In genomic region chr16:92309126-92309525, GRCm38 (mm10) we compare ENCODE assay signal across 36 mouse cellular contexts. TPM values are rescaled to one million over a fixed set of nuclear protein-coding genes. Genes with fewer than 3 reads are reported as not detected.
DNase-seq lines count a peak whose midpoint lies in the region; ATAC-seq and TF ChIP-seq lines count a peak whose summit lies in the region.
"Had no signal": no experiment of that assay in that cellular context is flagged by ENCODE, and none has a peak within 500 bp of the region (broad histone marks: within the 10 kb centered on the region; RNA-seq: fewer than 3 reads in every experiment).

No protein-coding gene starts in this region.

- H3K27me3 ChIP-seq in forebrain, embryonic 13.5 days = no peaks in the 10 kb centered on the region
- H3K27me3 ChIP-seq in forebrain, embryonic 15.5 days = no peaks in the 10 kb centered on the region
- no peaks in the 10 kb centered on the region for H3K27me3 ChIP-seq in hindbrain, embryonic 15.5 days
- no peaks in the 10 kb centered on the region for H3K27me3 ChIP-seq in hindbrain, embryonic 14.5 days (ENCODE audit: control insufficient read depth, insufficient read depth, low read length)
- H3K27me3 ChIP-seq in midbrain, postnatal 0 days (ENCODE audit: insufficient read depth, low read length) = no peaks in the 10 kb centered on the region
- H3K27me3 ChIP-seq in midbrain, embryonic 15.5 days (replicated peaks) = no peaks in the 10 kb centered on the region
- no peaks in the 10 kb centered on the region for H3K27me3 ChIP-seq in heart, adult 2 months (ENCODE audit: control insufficient read depth, insufficient read depth, low read length)
- H3K27me3 ChIP-seq: heart, embryonic 13.5 days; intestine, embryonic 15.5 days; limb, embryonic 15.5 days; liver, embryonic 13.5 days; megakaryocyte, embryonic 14.5 days; neural tube, embryonic 13.5 days had no signal

- H3K4me1 ChIP-seq in forebrain, embryonic 13.5 days = peaks cover 9% of the 10 kb centered on the region; the same call in 1 of the 2 replicates
- no peaks in the 10 kb centered on the region for H3K4me1 ChIP-seq in forebrain, embryonic 15.5 days
- H3K4me1 ChIP-seq in hindbrain, embryonic 15.5 days (replicated peaks) = 0 out of 2 replicates have a peak, but pooled peaks cover 4% of the 10 kb centered on the region
- no peaks in the 10 kb centered on the region for H3K4me1 ChIP-seq in hindbrain, embryonic 14.5 days (replicated peaks; ENCODE audit: control insufficient read depth, insufficient read depth, low read length)
- H3K4me1 ChIP-seq in midbrain, postnatal 0 days (ENCODE audit: insufficient read depth, low read length) = no peaks in the 10 kb centered on the region
- H3K4me1 ChIP-seq in midbrain, embryonic 15.5 days = no peaks in the 10 kb centered on the region
- H3K4me1 ChIP-seq in heart, adult 2 months (ENCODE audit: control insufficient read depth, insufficient read depth, low read length) = no peaks in the 10 kb centered on the region
- H3K4me1 ChIP-seq: intestine, embryonic 15.5 days; liver, embryonic 13.5 days had no signal

- TF ChIP-seq EP300 in heart, adult 2 months (IDR thresholded peaks at IDR 0.05; ENCODE audit: insufficient read depth, low read depth, low read length) = no peak

- no peak for ATAC-seq in forebrain, embryonic 13.5 days
- ATAC-seq in forebrain, embryonic 15.5 days (replicated peaks) = no peak
- no peak for ATAC-seq in hindbrain, embryonic 15.5 days (ENCODE audit: low FRiP score, low read depth)
- ATAC-seq in hindbrain, embryonic 14.5 days (ENCODE audit: low FRiP score) = no peak
- ATAC-seq in midbrain, postnatal 0 days (ENCODE audit: low FRiP score) = no peak
- no peak for ATAC-seq in midbrain, embryonic 15.5 days (replicated peaks)
- ATAC-seq: CD4-positive, CD25-positive, alpha-beta regulatory T cell, adult 4 months; intestine, embryonic 15.5 days; lung, postnatal 0 days had no signal

- 39% methylated on average over 4 of the region's 4 CpGs for WGBS in forebrain, embryonic 13.5 days
- WGBS in forebrain, embryonic 15.5 days = 40% methylated on average over 4 of the region's 4 CpGs
- 20% methylated on average over 4 of the region's 4 CpGs for WGBS in hindbrain, embryonic 15.5 days
- 26% methylated on average over 4 of the region's 4 CpGs for WGBS in hindbrain, embryonic 14.5 days
- 30% methylated on average over 4 of the region's 4 CpGs for WGBS in midbrain, postnatal 0 days
- 31% methylated on average over 4 of the region's 4 CpGs for WGBS in midbrain, embryonic 15.5 days
- 68% methylated on average over 4 of the region's 4 CpGs for WGBS in heart, adult 2 months

- H3K9me3 ChIP-seq in forebrain, embryonic 13.5 days (replicated peaks) = no peaks in the 10 kb centered on the region
- H3K9me3 ChIP-seq in forebrain, embryonic 15.5 days = no peaks in the 10 kb centered on the region
- no peaks in the 10 kb centered on the region for H3K9me3 ChIP-seq in hindbrain, embryonic 15.5 days
- no peaks in the 10 kb centered on the region for H3K9me3 ChIP-seq in hindbrain, embryonic 14.5 days (ENCODE audit: control insufficient read depth, low read length)
- H3K9me3 ChIP-seq in midbrain, postnatal 0 days (ENCODE audit: low read length) = no peaks in the 10 kb centered on the region
- H3K9me3 ChIP-seq in midbrain, embryonic 15.5 days = no peaks in the 10 kb centered on the region
- H3K9me3 ChIP-seq: heart, embryonic 13.5 days; intestine, embryonic 15.5 days; limb, embryonic 10.5 days; limb, embryonic 15.5 days; liver, embryonic 13.5 days; megakaryocyte, embryonic 14.5 days; neural tube, embryonic 13.5 days had no signal

- H3K4me3 ChIP-seq in forebrain, embryonic 13.5 days = no peak overlapping the region
- H3K4me3 ChIP-seq in forebrain, embryonic 15.5 days = no peak overlapping the region
- no peak overlapping the region for H3K4me3 ChIP-seq in hindbrain, embryonic 15.5 days
- no peak overlapping the region for H3K4me3 ChIP-seq in hindbrain, embryonic 14.5 days (replicated peaks; ENCODE audit: low read length)
- H3K4me3 ChIP-seq in midbrain, postnatal 0 days (ENCODE audit: low read depth, low read length) = no peak overlapping the region
- H3K4me3 ChIP-seq in midbrain, embryonic 15.5 days = no peak overlapping the region
- H3K4me3 ChIP-seq in heart, adult 2 months = no peak overlapping the region
- H3K4me3 ChIP-seq: gastrocnemius, adult 2 months; heart, embryonic 13.5 days; intestine, embryonic 15.5 days; limb, embryonic 10.5 days; limb, embryonic 15.5 days; liver, embryonic 13.5 days; megakaryocyte, embryonic 14.5 days; neural tube, embryonic 13.5 days had no signal

- H3K36me3 ChIP-seq in forebrain, embryonic 13.5 days (ENCODE audit: poor library complexity, severe bottlenecking) = peaks cover 69% of the 10 kb centered on the region
- H3K36me3 ChIP-seq in forebrain, embryonic 15.5 days = peaks cover 33% of the 10 kb centered on the region
- peaks cover 44% of the 10 kb centered on the region for H3K36me3 ChIP-seq in hindbrain, embryonic 15.5 days
- peaks cover 66% of the 10 kb centered on the region for H3K36me3 ChIP-seq in hindbrain, embryonic 14.5 days (replicated peaks; ENCODE audit: control insufficient read depth, insufficient read depth)
- peaks cover 35% of the 10 kb centered on the region for H3K36me3 ChIP-seq in midbrain, postnatal 0 days (ENCODE audit: insufficient read depth, low read length)
- H3K36me3 ChIP-seq in midbrain, embryonic 15.5 days (replicated peaks) = peaks cover 24% of the 10 kb centered on the region
- no peaks in the 10 kb centered on the region for H3K36me3 ChIP-seq in heart, adult 2 months (ENCODE audit: control insufficient read depth, insufficient read depth, low read length)

- no peak for TF ChIP-seq CTCF in midbrain, postnatal 0 days (IDR thresholded peaks at IDR 0.05)
- TF ChIP-seq CTCF in heart, adult 2 months (IDR thresholded peaks at IDR 0.05) = no peak

- no peak overlapping the region for H3K9ac ChIP-seq in forebrain, embryonic 13.5 days
- H3K9ac ChIP-seq in forebrain, embryonic 15.5 days (replicated peaks) = no peak overlapping the region
- H3K9ac ChIP-seq in hindbrain, embryonic 15.5 days = no peak overlapping the region
- H3K9ac ChIP-seq in hindbrain, embryonic 14.5 days = no peak overlapping the region
- no peak overlapping the region for H3K9ac ChIP-seq in midbrain, postnatal 0 days (replicated peaks; ENCODE audit: low read length, poor library complexity, severe bottlenecking)
- no peak overlapping the region for H3K9ac ChIP-seq in midbrain, embryonic 15.5 days
- no peak overlapping the region for H3K9ac ChIP-seq in heart, adult 2 months (ENCODE audit: low read depth, low read length)
- H3K9ac ChIP-seq: heart, embryonic 13.5 days; intestine, embryonic 15.5 days; limb, embryonic 15.5 days; liver, embryonic 13.5 days; neural tube, embryonic 13.5 days had no signal

- H3K79me2 ChIP-seq in heart, adult 2 months (replicated peaks; ENCODE audit: control insufficient read depth, insufficient read depth, low read length) = no peaks in the 10 kb centered on the region

- no peak for TF ChIP-seq POLR2A in heart, adult 2 months (IDR thresholded peaks at IDR 0.05; ENCODE audit: insufficient read depth, low read depth, low read length)

- no peak for DNase-seq in hindbrain, embryonic 14.5 days (ENCODE audit: low spot score)
- DNase-seq in midbrain, postnatal 0 days (ENCODE audit: low spot score) = peak; percentile 38
- no peak for DNase-seq in heart, adult 2 months
- DNase-seq: adrenal gland, postnatal 14 days; cerebellum, adult 18-20 months; cerebellum, postnatal 36 days; gastrocnemius, adult 2 months; heart, postnatal 10 days; kidney, adult 2 months; kidney, postnatal 36 days; liver, embryonic 13.5 days; lung, adult 18-20 months; lung, postnatal 4 days; right cerebral cortex, postnatal 14 days; thymus, postnatal 4 days had no signal

- H3K4me2 ChIP-seq in forebrain, embryonic 13.5 days = no peak overlapping the region
- H3K4me2 ChIP-seq in forebrain, embryonic 15.5 days (replicated peaks) = no peak overlapping the region
- H3K4me2 ChIP-seq in hindbrain, embryonic 15.5 days = no peak overlapping the region
- H3K4me2 ChIP-seq in hindbrain, embryonic 14.5 days (replicated peaks) = no peak overlapping the region
- H3K4me2 ChIP-seq in midbrain, postnatal 0 days (ENCODE audit: low read depth, low read length, poor library complexity, severe bottlenecking) = no peak overlapping the region
- no peak overlapping the region for H3K4me2 ChIP-seq in midbrain, embryonic 15.5 days
- H3K4me2 ChIP-seq: heart, embryonic 13.5 days; intestine, embryonic 15.5 days; limb, embryonic 15.5 days; liver, embryonic 13.5 days; neural tube, embryonic 13.5 days had no signal

- 0 out of 2 replicates have a peak overlapping the region, but pooled peaks have one; percentile 6 for H3K27ac ChIP-seq in forebrain, embryonic 13.5 days
- no peak overlapping the region for H3K27ac ChIP-seq in forebrain, embryonic 15.5 days (replicated peaks)
- H3K27ac ChIP-seq in hindbrain, embryonic 15.5 days (replicated peaks) = peak overlapping the region; percentile 14; the same call in 1 of the 2 replicates
- H3K27ac ChIP-seq in hindbrain, embryonic 14.5 days = no peak overlapping the region
- no peak overlapping the region for H3K27ac ChIP-seq in midbrain, postnatal 0 days (ENCODE audit: low read depth, low read length)
- no peak overlapping the region for H3K27ac ChIP-seq in midbrain, embryonic 15.5 days
- H3K27ac ChIP-seq in heart, adult 2 months = no peak overlapping the region
- H3K27ac ChIP-seq: gastrocnemius, adult 2 months; heart, embryonic 13.5 days; intestine, embryonic 15.5 days; limb, embryonic 10.5 days; limb, embryonic 15.5 days; liver, embryonic 13.5 days; neural tube, embryonic 13.5 days had no signal

- intact Hi-C loops in heart, adult 2 months (cut with DNase I) = no loop called here

RNA-seq across cellular contexts. Expression of gene Smim11, which starts 8.0 kb away (rescaled TPM):
- polyA plus RNA-seq in forebrain, embryonic 13.5 days (2015; fragmentation: Nextera tagmentation; extraction: Ambion mirVana) = 123 and 144 TPM in 2 replicates
- polyA plus RNA-seq in forebrain, embryonic 15.5 days (2015; fragmentation: Nextera tagmentation; extraction: Ambion mirVana) = 92.6 and 107 TPM in 2 replicates
- 59.3 and 71.4 TPM in 2 replicates for polyA plus RNA-seq in hindbrain, embryonic 15.5 days (2015; fragmentation: Nextera tagmentation; extraction: Ambion mirVana)
- 63.8 and 66.1 TPM in 2 replicates for polyA plus RNA-seq in hindbrain, embryonic 14.5 days (2014; fragmentation: Nextera tagmentation; extraction: Ambion mirVana)
- 6.8 and 30.2 TPM in 2 replicates for total RNA-seq in midbrain, postnatal 0 days (2014; rRNA removed)
- 41.6 and 44.9 TPM in 2 replicates for polyA plus RNA-seq in midbrain, postnatal 0 days (2015; fragmentation: Nextera tagmentation; extraction: Ambion mirVana)
- polyA plus RNA-seq in midbrain, embryonic 15.5 days (2015; fragmentation: Nextera tagmentation; extraction: Ambion mirVana) = 57.3 and 58.1 TPM in 2 replicates
- 10 to 100 TPM; 76.1 to 89.9 TPM for total RNA-seq in heart, adult 2 months (2021)
- polyA plus RNA-seq in heart, adult 2 months (2012; rRNA removed) = 46.9 and 55.4 TPM in 2 replicates

RNA-seq across cellular contexts. Expression of gene Fam243, which starts 12.1 kb away (rescaled TPM):
- polyA plus RNA-seq in forebrain, embryonic 13.5 days (2015; fragmentation: Nextera tagmentation; extraction: Ambion mirVana) = 0.10 TPM in 1 of 2 replicates, not detected in the other
- polyA plus RNA-seq in forebrain, embryonic 15.5 days (2015; fragmentation: Nextera tagmentation; extraction: Ambion mirVana) = 0.17 TPM in 1 of 2 replicates, not detected in the other
- polyA plus RNA-seq in hindbrain, embryonic 15.5 days (2015; fragmentation: Nextera tagmentation; extraction: Ambion mirVana) = 0.08 TPM in 1 of 2 replicates, not detected in the other
- 0.17 and 0.20 TPM in 2 replicates for polyA plus RNA-seq in hindbrain, embryonic 14.5 days (2014; fragmentation: Nextera tagmentation; extraction: Ambion mirVana)
- total RNA-seq in midbrain, postnatal 0 days (2014; rRNA removed) = not detected in 2 replicates
- polyA plus RNA-seq in midbrain, postnatal 0 days (2015; fragmentation: Nextera tagmentation; extraction: Ambion mirVana) = not detected in 2 replicates
- 0.06 TPM in 1 of 2 replicates, not detected in the other for polyA plus RNA-seq in midbrain, embryonic 15.5 days (2015; fragmentation: Nextera tagmentation; extraction: Ambion mirVana)
- total RNA-seq in heart, adult 2 months (2021) = 1 to 10 TPM in 1 of 2 experiments, under 1 TPM in 1; 0.78 to 1.2 TPM
- 0.14 and 0.20 TPM in 2 replicates for polyA plus RNA-seq in heart, adult 2 months (2012; rRNA removed)
- total RNA-seq: adrenal gland, postnatal 14 days; gastrocnemius, adult 2 months; gastrocnemius, postnatal 4 days; hematopoietic stem cell, adult 5-6 weeks; layer of hippocampus, adult 8-10 months; layer of hippocampus, postnatal 25 days; left cerebral cortex, adult 8-10 months had no signal
- polyA plus RNA-seq: CD4-positive, CD25-positive, alpha-beta regulatory T cell, adult 4 months; heart, embryonic 13.5 days; intestine, embryonic 15.5 days; limb, embryonic 10.5 days; limb, embryonic 15.5 days; liver, embryonic 13.5 days; lung, postnatal 0 days; neural tube, embryonic 13.5 days; small intestine, adult 2 months; stomach, embryonic 14.5 days had no signal

RNA-seq across cellular contexts. Expression of gene Kcne2, which starts 16.9 kb away (rescaled TPM):
- polyA plus RNA-seq in forebrain, embryonic 13.5 days (2015; fragmentation: Nextera tagmentation; extraction: Ambion mirVana) = 9.7 and 16.4 TPM in 2 replicates
- polyA plus RNA-seq in forebrain, embryonic 15.5 days (2015; fragmentation: Nextera tagmentation; extraction: Ambion mirVana) = 11.5 and 23.2 TPM in 2 replicates
- polyA plus RNA-seq in hindbrain, embryonic 15.5 days (2015; fragmentation: Nextera tagmentation; extraction: Ambion mirVana) = 23.0 and 31.7 TPM in 2 replicates
- 32.3 and 53.8 TPM in 2 replicates for polyA plus RNA-seq in hindbrain, embryonic 14.5 days (2014; fragmentation: Nextera tagmentation; extraction: Ambion mirVana)
- total RNA-seq in midbrain, postnatal 0 days (2014; rRNA removed) = 1.2 and 2.0 TPM in 2 replicates
- 0.58 and 0.90 TPM in 2 replicates for polyA plus RNA-seq in midbrain, postnatal 0 days (2015; fragmentation: Nextera tagmentation; extraction: Ambion mirVana)
- 6.8 and 7.6 TPM in 2 replicates for polyA plus RNA-seq in midbrain, embryonic 15.5 days (2015; fragmentation: Nextera tagmentation; extraction: Ambion mirVana)
- not detected for total RNA-seq in heart, adult 2 months (2021)
- polyA plus RNA-seq in heart, adult 2 months (2012; rRNA removed) = not detected in 2 replicates
- total RNA-seq: adrenal gland, postnatal 14 days; gastrocnemius, adult 2 months; gastrocnemius, postnatal 4 days; heart, adult 8-10 months; heart, postnatal 10 days; hematopoietic stem cell, adult 5-6 weeks had no signal
- polyA plus RNA-seq: CD4-positive, CD25-positive, alpha-beta regulatory T cell, adult 4 months; embryonic facial prominence, embryonic 11.5 days; intestine, embryonic 15.5 days; kidney, adult 2 months; limb, embryonic 10.5 days; small intestine, adult 2 months had no signal

RNA-seq across cellular contexts. Expression of gene Kcne1, which starts 50.1 kb away (rescaled TPM):
- polyA plus RNA-seq in forebrain, embryonic 13.5 days (2015; fragmentation: Nextera tagmentation; extraction: Ambion mirVana) = not detected in 2 replicates
- 0.33 TPM in 1 of 2 replicates, not detected in the other for polyA plus RNA-seq in forebrain, embryonic 15.5 days (2015; fragmentation: Nextera tagmentation; extraction: Ambion mirVana)
- 0.27 TPM in 1 of 2 replicates, not detected in the other for polyA plus RNA-seq in hindbrain, embryonic 15.5 days (2015; fragmentation: Nextera tagmentation; extraction: Ambion mirVana)
- polyA plus RNA-seq in hindbrain, embryonic 14.5 days (2014; fragmentation: Nextera tagmentation; extraction: Ambion mirVana) = 0.23 TPM in 1 of 2 replicates, not detected in the other
- total RNA-seq in midbrain, postnatal 0 days (2014; rRNA removed) = 1.7 TPM in 1 of 2 replicates, not detected in the other
- polyA plus RNA-seq in midbrain, postnatal 0 days (2015; fragmentation: Nextera tagmentation; extraction: Ambion mirVana) = 0.40 TPM in 1 of 2 replicates, not detected in the other
- polyA plus RNA-seq in midbrain, embryonic 15.5 days (2015; fragmentation: Nextera tagmentation; extraction: Ambion mirVana) = 0.31 TPM in 1 of 2 replicates, not detected in the other
- total RNA-seq in heart, adult 2 months (2021) = 10 to 100 TPM in 1 of 2 experiments, 1 to 10 TPM in 1; 6.9 to 11.6 TPM
- 34.8 and 36.5 TPM in 2 replicates for polyA plus RNA-seq in heart, adult 2 months (2012; rRNA removed)
- total RNA-seq: adrenal gland, postnatal 14 days; gastrocnemius, adult 2 months; gastrocnemius, postnatal 4 days; hematopoietic stem cell, adult 5-6 weeks; layer of hippocampus, adult 8-10 months; layer of hippocampus, postnatal 25 days had no signal
- polyA plus RNA-seq: CD4-positive, CD25-positive, alpha-beta regulatory T cell, adult 4 months; neural tube, embryonic 13.5 days; small intestine, adult 2 months had no signal

Comparison
In these comparisons a context has a peak if more than half of its experiments do, and no peak if none do; other contexts are left out.
1. H3K27ac ChIP-seq: peak in forebrain, embryonic 13.5 days (single experiment) and hindbrain, embryonic 15.5 days (single experiment); none in forebrain, embryonic 15.5 days (single experiment), hindbrain, embryonic 14.5 days (single experiment), midbrain, postnatal 0 days (single experiment), midbrain, embryonic 15.5 days (single experiment) and heart, adult 2 months (single experiment).